Mouse (Mus musculus): ENCODE measurements around the gene Cdc42ep3. TPM values are rescaled to one million over a fixed set of nuclear protein-coding genes. Genes with fewer than 3 reads are reported as not detected.

The Cdc42ep3 gene
- total RNA-seq, 2 experiments from 2014 or later = 33.0 to 39.4 TPM

- DNase-seq (ENCODE audit: low spot score) = no peak
- intact Hi-C loops (cut with DNase I) = no loop called here
These were observed 55.9 kb downstream of the Cdc42ep3 start for GRCm38 (mm10) chr17:79298968-79299367.

GRCm38 (mm10) chr17:79295926-79296325 lies 59.0 kb downstream of the Cdc42ep3 start:
- DNase-seq (ENCODE audit: low spot score) = peak; percentile 17
- intact Hi-C loops (cut with DNase I) = no loop called here

GRCm38 (mm10) chr17:79291672-79292071 lies 63.2 kb downstream of the Cdc42ep3 start:
- DNase-seq (ENCODE audit: low spot score) = no peak
- intact Hi-C loops (cut with DNase I) = no loop called here

GRCm38 (mm10) chr17:79290697-79291096 lies 64.2 kb downstream of the Cdc42ep3 start:
- intact Hi-C loops (cut with DNase I) = no loop called here
- DNase-seq (ENCODE audit: low spot score) = no peak

GRCm38 (mm10) chr17:79287302-79287701 lies 67.6 kb downstream of the Cdc42ep3 start:
- intact Hi-C loops (cut with DNase I) = no loop called here

GRCm38 (mm10) chr17:79285030-79285601 lies 69.8 kb downstream of the Cdc42ep3 start:
- DNase-seq (ENCODE audit: low spot score) = no peak
- intact Hi-C loops (cut with DNase I) = no loop called here

More at GRCm38 (mm10) chr17:79287302-79287701, 67.6 kb downstream of the Cdc42ep3 start:
- DNase-seq (ENCODE audit: low spot score) = no peak

Measured in heart, postnatal 25 days (tissue).